19 mouse cellular contexts compared by ENCODE assay signal in the genomic region with DNA sequence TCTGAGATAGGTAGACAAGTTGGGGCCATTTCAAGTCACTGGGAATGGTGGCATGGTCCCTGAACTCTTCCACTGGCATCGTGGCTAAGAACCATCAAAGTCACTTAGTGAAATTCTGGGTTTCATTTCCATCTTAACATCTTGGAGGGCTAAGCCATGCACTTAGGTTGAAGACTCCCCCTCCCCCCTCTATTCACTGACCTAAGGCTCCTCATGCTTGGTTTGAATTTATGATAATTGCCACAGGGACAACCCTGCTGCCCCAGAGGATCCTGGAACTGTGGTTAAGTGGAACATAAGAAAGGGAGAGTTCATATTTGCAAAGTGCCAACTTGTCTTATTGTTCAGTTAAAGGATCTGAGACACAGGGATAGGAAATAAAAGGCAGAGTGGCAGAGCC.
DNase-seq lines count a peak whose midpoint lies in the region; ATAC-seq lines count a peak whose summit lies in the region.
"Had no signal": no experiment of that assay in that cellular context is flagged by ENCODE, and none has a peak within 500 bp of the region (broad histone marks: within the 10 kb centered on the region; RNA-seq: fewer than 3 reads in every experiment).

No protein-coding gene starts in this region.

- peaks cover 9% of the 10 kb centered on the region for H3K4me1 ChIP-seq in neural tube, embryonic 12.5 days
- H3K4me1 ChIP-seq in hindbrain, embryonic 10.5 days (replicated peaks), result no peaks in the 10 kb centered on the region
- H3K4me1 ChIP-seq: embryonic facial prominence, embryonic 13.5 days; embryonic facial prominence, embryonic 15.5 days had no signal

- H3K36me3 ChIP-seq in neural tube, embryonic 12.5 days, result no peaks in the 10 kb centered on the region
- no peaks in the 10 kb centered on the region for H3K36me3 ChIP-seq in hindbrain, embryonic 10.5 days
- H3K36me3 ChIP-seq: embryonic facial prominence, embryonic 13.5 days; embryonic facial prominence, embryonic 15.5 days; forebrain, embryonic 10.5 days; forebrain, embryonic 12.5 days had no signal

- H3K27me3 ChIP-seq in neural tube, embryonic 12.5 days (replicated peaks), result no peaks in the 10 kb centered on the region
- H3K27me3 ChIP-seq in hindbrain, embryonic 10.5 days (ENCODE audit: insufficient read depth, poor library complexity, severe bottlenecking), result no peaks in the 10 kb centered on the region
- H3K27me3 ChIP-seq: embryonic facial prominence, embryonic 13.5 days; embryonic facial prominence, embryonic 15.5 days; forebrain, embryonic 12.5 days had no signal

- no peaks in the 10 kb centered on the region for H3K9me3 ChIP-seq in neural tube, embryonic 12.5 days
- no peaks in the 10 kb centered on the region for H3K9me3 ChIP-seq in hindbrain, embryonic 10.5 days
- H3K9me3 ChIP-seq: embryonic facial prominence, embryonic 13.5 days; embryonic facial prominence, embryonic 15.5 days; forebrain, embryonic 10.5 days; forebrain, embryonic 12.5 days had no signal

- 62% methylated on average over 1 of the region's 1 CpGs for WGBS in neural tube, embryonic 12.5 days
- 84% methylated on average over 1 of the region's 1 CpGs for WGBS in hindbrain, embryonic 10.5 days

- H3K9ac ChIP-seq in neural tube, embryonic 12.5 days, result no peak overlapping the region
- H3K9ac ChIP-seq: embryonic facial prominence, embryonic 13.5 days; embryonic facial prominence, embryonic 15.5 days; forebrain, embryonic 12.5 days had no signal

- ATAC-seq in neural tube, embryonic 12.5 days (ENCODE audit: low FRiP score, low read depth), result peak; percentile 58; the same call in 1 of the 2 replicates

- H3K4me3 ChIP-seq in neural tube, embryonic 12.5 days, result no peak overlapping the region
- no peak overlapping the region for H3K4me3 ChIP-seq in hindbrain, embryonic 10.5 days
- H3K4me3 ChIP-seq: embryonic facial prominence, embryonic 13.5 days; embryonic facial prominence, embryonic 15.5 days; erythroblast, embryonic 14.5 days; forebrain, embryonic 10.5 days; forebrain, embryonic 12.5 days had no signal

- no peak overlapping the region for H3K4me2 ChIP-seq in neural tube, embryonic 12.5 days (replicated peaks)
- H3K4me2 ChIP-seq: embryonic facial prominence, embryonic 13.5 days; embryonic facial prominence, embryonic 15.5 days; forebrain, embryonic 12.5 days had no signal

- DNase-seq in neural tube, embryonic 10.5 days (ENCODE audit: extremely low spot score, low spot score), result no peak
- DNase-seq in retina, embryonic 14.5 days (ENCODE audit: low spot score), result peak; percentile 42
- no peak for DNase-seq in retina, postnatal 1 day
- DNase-seq in hindbrain, embryonic 10.5 days (ENCODE audit: low spot score), result no peak
- DNase-seq: adrenal gland, adult 2 months; adrenal gland, postnatal 10 days; adrenal gland, postnatal 25 days; cerebellum, adult 11 months; cerebellum, adult 18-20 months; cerebellum, adult 8-10 months; cerebellum, adult 9-11 months; cerebellum, postnatal 14 days; cerebellum, postnatal 36 days had no signal

- H3K27ac ChIP-seq in neural tube, embryonic 12.5 days, result no peak overlapping the region; the same call in 1 of the 2 replicates
- no peak overlapping the region for H3K27ac ChIP-seq in hindbrain, embryonic 10.5 days
- H3K27ac ChIP-seq: embryonic facial prominence, embryonic 13.5 days; embryonic facial prominence, embryonic 15.5 days; forebrain, embryonic 10.5 days; forebrain, embryonic 12.5 days had no signal
